Mouse (Mus musculus): ENCODE measurements around the gene Hba-x. TPM values are rescaled to one million over a fixed set of nuclear protein-coding genes. Genes with fewer than 3 reads are reported as not detected.

The Hba-x gene
- polyA plus RNA-seq, 1 experiment from 2014 or later, result 12,458 TPM

- Histone ChIP-seq H3K4me2 (no peak overlapping the region), H3K4me1 (ENCODE audit: control insufficient read depth, insufficient read depth, low read length) (peaks cover 6% of the 10 kb centered on the region; the same call in 1 of the 2 replicates), H3K27ac (ENCODE audit: low read depth, low read length) (no peak overlapping the region), H3K9ac (ENCODE audit: low read depth, low read length) (no peak overlapping the region), H3K27me3 (ENCODE audit: control insufficient read depth, insufficient read depth, low read length) (no peaks in the 10 kb centered on the region), H3K9me3 (replicated peaks; ENCODE audit: control insufficient read depth, low read length) (no peaks in the 10 kb centered on the region), H3K4me3 (ENCODE audit: low read depth, low read length) (no peak overlapping the region), H3K36me3 (ENCODE audit: control insufficient read depth, insufficient read depth, low read length) (peaks cover 17% of the 10 kb centered on the region)
- ATAC-seq (replicated peaks; ENCODE audit: insufficient number of reproducible peaks, low FRiP score, low TSS enrichment), result no peak
- WGBS (ENCODE audit: insufficient replicate concordance), result 88% methylated on average over 6 of the region's 6 CpGs
Measured at GRCm38 (mm10) chr11:32234816-32235485, 41.2 kb upstream of the Hba-x start.

- WGBS (ENCODE audit: insufficient replicate concordance), result 50% methylated on average over 3 of the region's 3 CpGs
- no peak for ATAC-seq (replicated peaks; ENCODE audit: insufficient number of reproducible peaks, low FRiP score, low TSS enrichment)
- H3K4me3 ChIP-seq (ENCODE audit: low read depth, low read length), result no peak overlapping the region
- no peaks in the 10 kb centered on the region for H3K27me3 ChIP-seq (ENCODE audit: control insufficient read depth, insufficient read depth, low read length)
- H3K4me2 ChIP-seq, result no peak overlapping the region
- peaks cover 21% of the 10 kb centered on the region for H3K36me3 ChIP-seq (ENCODE audit: control insufficient read depth, insufficient read depth, low read length)
- H3K9me3 ChIP-seq (replicated peaks; ENCODE audit: control insufficient read depth, low read length), result no peaks in the 10 kb centered on the region
- no peak overlapping the region for H3K27ac ChIP-seq (ENCODE audit: low read depth, low read length)
- no peak overlapping the region for H3K9ac ChIP-seq (ENCODE audit: low read depth, low read length)
- H3K4me1 ChIP-seq (ENCODE audit: control insufficient read depth, insufficient read depth, low read length), result peaks cover 6% of the 10 kb centered on the region; the same call in 1 of the 2 replicates
Measured at GRCm38 (mm10) chr11:32235646-32236045, 40.6 kb upstream of the Hba-x start.

- Histone ChIP-seq H3K36me3 (ENCODE audit: control insufficient read depth, insufficient read depth, low read length) (peaks cover 23% of the 10 kb centered on the region), H3K4me1 (ENCODE audit: control insufficient read depth, insufficient read depth, low read length) (peaks cover 6% of the 10 kb centered on the region; the same call in 1 of the 2 replicates), H3K27ac (ENCODE audit: low read depth, low read length) (no peak overlapping the region), H3K9ac (ENCODE audit: low read depth, low read length) (no peak overlapping the region), H3K4me2 (no peak overlapping the region), H3K27me3 (ENCODE audit: control insufficient read depth, insufficient read depth, low read length) (no peaks in the 10 kb centered on the region), H3K4me3 (ENCODE audit: low read depth, low read length) (no peak overlapping the region), H3K9me3 (replicated peaks; ENCODE audit: control insufficient read depth, low read length) (no peaks in the 10 kb centered on the region)
- 76% methylated on average over 2 of the region's 2 CpGs for WGBS (ENCODE audit: insufficient replicate concordance)
- no peak for ATAC-seq (replicated peaks; ENCODE audit: insufficient number of reproducible peaks, low FRiP score, low TSS enrichment)
Measured at GRCm38 (mm10) chr11:32236132-32236531, 40.1 kb upstream of the Hba-x start.

GRCm38 (mm10) chr11:32236712-32237410 lies 39.3 kb upstream of the Hba-x start:
- WGBS (ENCODE audit: insufficient replicate concordance), result 61% methylated on average over 9 of the region's 9 CpGs
- no peak overlapping the region for H3K27ac ChIP-seq (ENCODE audit: low read depth, low read length)
- H3K4me2 ChIP-seq, result no peak overlapping the region
- H3K4me1 ChIP-seq (ENCODE audit: control insufficient read depth, insufficient read depth, low read length), result peaks cover 6% of the 10 kb centered on the region; the same call in 1 of the 2 replicates
- no peak overlapping the region for H3K9ac ChIP-seq (ENCODE audit: low read depth, low read length)
- ATAC-seq (replicated peaks; ENCODE audit: insufficient number of reproducible peaks, low FRiP score, low TSS enrichment), result no peak
- H3K27me3 ChIP-seq (ENCODE audit: control insufficient read depth, insufficient read depth, low read length), result no peaks in the 10 kb centered on the region
- H3K36me3 ChIP-seq (ENCODE audit: control insufficient read depth, insufficient read depth, low read length), result peaks cover 17% of the 10 kb centered on the region
- H3K4me3 ChIP-seq (ENCODE audit: low read depth, low read length), result no peak overlapping the region
- no peaks in the 10 kb centered on the region for H3K9me3 ChIP-seq (replicated peaks; ENCODE audit: control insufficient read depth, low read length)

GRCm38 (mm10) chr11:32237411-32237795 lies 38.8 kb upstream of the Hba-x start:
- no peaks in the 10 kb centered on the region for H3K27me3 ChIP-seq (ENCODE audit: control insufficient read depth, insufficient read depth, low read length)
- no peak for ATAC-seq (replicated peaks; ENCODE audit: insufficient number of reproducible peaks, low FRiP score, low TSS enrichment)
- H3K27ac ChIP-seq (ENCODE audit: low read depth, low read length), result no peak overlapping the region
- H3K4me2 ChIP-seq, result no peak overlapping the region
- no peak overlapping the region for H3K9ac ChIP-seq (ENCODE audit: low read depth, low read length)
- no peak overlapping the region for H3K4me3 ChIP-seq (ENCODE audit: low read depth, low read length)
- 86% methylated on average over 3 of the region's 3 CpGs for WGBS (ENCODE audit: insufficient replicate concordance)
- H3K4me1 ChIP-seq (ENCODE audit: control insufficient read depth, insufficient read depth, low read length), result peaks cover 6% of the 10 kb centered on the region; the same call in 1 of the 2 replicates
- peaks cover 16% of the 10 kb centered on the region for H3K36me3 ChIP-seq (ENCODE audit: control insufficient read depth, insufficient read depth, low read length)
- H3K9me3 ChIP-seq (replicated peaks; ENCODE audit: control insufficient read depth, low read length), result no peaks in the 10 kb centered on the region

GRCm38 (mm10) chr11:32238093-32238860 lies 37.9 kb upstream of the Hba-x start:
- peaks cover 14% of the 10 kb centered on the region for H3K36me3 ChIP-seq (ENCODE audit: control insufficient read depth, insufficient read depth, low read length)
- 0 out of 2 replicates have a peak, but pooled peaks have one; percentile 40 for ATAC-seq (replicated peaks; ENCODE audit: insufficient number of reproducible peaks, low FRiP score, low TSS enrichment)

GRCm38 (mm10) chr11:32241391-32241790 lies 34.8 kb upstream of the Hba-x start:
- no peaks in the 10 kb centered on the region for H3K27me3 ChIP-seq (ENCODE audit: control insufficient read depth, insufficient read depth, low read length)
- no peak for ATAC-seq (replicated peaks; ENCODE audit: insufficient number of reproducible peaks, low FRiP score, low TSS enrichment)
- H3K9ac ChIP-seq (ENCODE audit: low read depth, low read length), result no peak overlapping the region
- H3K36me3 ChIP-seq (ENCODE audit: control insufficient read depth, insufficient read depth, low read length), result peaks cover 13% of the 10 kb centered on the region
- no peak overlapping the region for H3K4me3 ChIP-seq (ENCODE audit: low read depth, low read length)
- H3K27ac ChIP-seq (ENCODE audit: low read depth, low read length), result no peak overlapping the region
- no peak overlapping the region for H3K4me2 ChIP-seq
- H3K4me1 ChIP-seq (ENCODE audit: control insufficient read depth, insufficient read depth, low read length), result peaks cover 10% of the 10 kb centered on the region
- no peaks in the 10 kb centered on the region for H3K9me3 ChIP-seq (replicated peaks; ENCODE audit: control insufficient read depth, low read length)

More at GRCm38 (mm10) chr11:32238093-32238860, 37.9 kb upstream of the Hba-x start:
- peaks cover 9% of the 10 kb centered on the region; the same call in 1 of the 2 replicates for H3K4me1 ChIP-seq (ENCODE audit: control insufficient read depth, insufficient read depth, low read length)
- H3K27me3 ChIP-seq (ENCODE audit: control insufficient read depth, insufficient read depth, low read length), result no peaks in the 10 kb centered on the region
- no peak overlapping the region for H3K4me2 ChIP-seq
- no peak overlapping the region for H3K27ac ChIP-seq (ENCODE audit: low read depth, low read length)
- no peak overlapping the region for H3K4me3 ChIP-seq (ENCODE audit: low read depth, low read length)
- no peaks in the 10 kb centered on the region for H3K9me3 ChIP-seq (replicated peaks; ENCODE audit: control insufficient read depth, low read length)
- no peak overlapping the region for H3K9ac ChIP-seq (ENCODE audit: low read depth, low read length)
- 67% methylated on average over 5 of the region's 5 CpGs for WGBS (ENCODE audit: insufficient replicate concordance)

GRCm38 (mm10) chr11:32242209-32242608 lies 34.0 kb upstream of the Hba-x start:
- Histone ChIP-seq H3K36me3 (ENCODE audit: control insufficient read depth, insufficient read depth, low read length) (peaks cover 11% of the 10 kb centered on the region), H3K27ac (ENCODE audit: low read depth, low read length) (peak overlapping the region; percentile 93; the same call in 1 of the 2 replicates), H3K9me3 (replicated peaks; ENCODE audit: control insufficient read depth, low read length) (no peaks in the 10 kb centered on the region), H3K4me1 (ENCODE audit: control insufficient read depth, insufficient read depth, low read length) (peaks cover 10% of the 10 kb centered on the region), H3K27me3 (ENCODE audit: control insufficient read depth, insufficient read depth, low read length) (no peaks in the 10 kb centered on the region), H3K4me3 (ENCODE audit: low read depth, low read length) (no peak overlapping the region), H3K4me2 (no peak overlapping the region), H3K9ac (ENCODE audit: low read depth, low read length) (no peak overlapping the region)
- 84% methylated on average over 3 of the region's 3 CpGs for WGBS (ENCODE audit: insufficient replicate concordance)
- no peak for ATAC-seq (replicated peaks; ENCODE audit: insufficient number of reproducible peaks, low FRiP score, low TSS enrichment)

Data from heart, embryonic 11.5 days (tissue).